Mouse (Mus musculus) kidney, postnatal 0 days (tissue): ENCODE results near the gene Gdpd1. TPM values are rescaled to one million over a fixed set of nuclear protein-coding genes. Genes with fewer than 3 reads are reported as not detected.
A peak's percentile ranks its signal among the peaks of the same experiment; 100 is the strongest.

ENCODE experiments used
- ATAC-seq: fragments of 200-750 bp; cut with Nextera tagmentation; replicated peaks from 2 replicates; pipeline ENCODE4 v1.8.0; 2017; ENCODE audit warnings: low read depth, moderate number of reproducible peaks, moderate TSS enrichment, moderate library complexity; ENCODE audit not compliant: low FRiP score
- DNase-seq: peaks from one replicate; pipeline ENCODE4 v3.0.0-alpha.2; 2016; ENCODE audit warnings: low spot score
- H3K27ac ChIP-seq: fragments of 300-500 bp; sonication (generic); 2 replicates; pipeline ENCODE4 v1.5.1; 2014; ENCODE audit warnings: mild to moderate bottlenecking
- H3K27me3 ChIP-seq: fragments of 300-500 bp; sonication (generic); 2 replicates; pipeline ENCODE4 v1.6.1; 2014; ENCODE audit warnings: low read length, mixed read lengths; ENCODE audit not compliant: insufficient read depth
- H3K36me3 ChIP-seq: fragments of 300-500 bp; sonication (generic); 2 replicates; pipeline ENCODE4 v1.6.1; 2014; ENCODE audit warnings: low read length, mixed read lengths; ENCODE audit not compliant: insufficient read depth
- H3K4me1 ChIP-seq: fragments of 300-500 bp; sonication (generic); replicated peaks from 2 replicates; pipeline ENCODE4 v1.6.1; 2014; ENCODE audit warnings: antibody characterized with exemption, low read length, mixed read lengths; ENCODE audit not compliant: insufficient read depth
- H3K4me2 ChIP-seq: fragments of 300-500 bp; sonication (generic); 2 replicates; pipeline ENCODE4 v1.6.1; 2014; ENCODE audit warnings: mild to moderate bottlenecking, low read length, moderate library complexity, mixed read lengths
- H3K4me3 ChIP-seq: fragments of 300-500 bp; sonication (generic); replicated peaks from 2 replicates; pipeline ENCODE4 v1.5.1; 2014; ENCODE audit warnings: low read depth, low read length
- H3K9ac ChIP-seq: fragments of 300-500 bp; sonication (generic); 2 replicates; pipeline ENCODE4 v1.6.1; 2014; ENCODE audit warnings: low read depth, low read length
- H3K9me3 ChIP-seq: fragments of 300-500 bp; sonication (generic); replicated peaks from 2 replicates; pipeline ENCODE4 v1.6.1; 2016; ENCODE audit warnings: low read length, inconsistent platforms, mixed read lengths
- CTCF ChIP-seq: IDR thresholded peaks from 2 replicates; pipeline ENCODE4 v1.5.1; 2016; ENCODE audit warnings: antibody characterized with exemption, low read depth, mild to moderate bottlenecking, moderate library complexity
- WGBS: fragments of 180-500 bp; shearing (Covaris S2); extraction: QIAGEN DNeasy Blood & Tissue Kit; methylation state at CpG from one replicate; pipeline ENCODE4 v1.1.7; 2014; 5-methylcytosine and 5-hydroxymethylcytosine counted together
- polyA plus RNA-seq: library from polyadenylated mRNA; unstranded; fragments of >200 nt; fragmentation: Nextera tagmentation; extraction: Ambion mirVana; gene quantifications from 2 replicates; pipeline ENCODE4 v1.2.1, GENCODE M21; 2015

Gene Gdpd1
- polyA plus RNA-seq, 1 experiment from 2014 or later, result 22.3 TPM

- no peaks in the 10 kb centered on the region for H3K9me3 ChIP-seq
- peak within 1 kb of the TSS; percentile 79 for H3K4me2 ChIP-seq
- peak within 1 kb of the TSS; percentile 88 for H3K9ac ChIP-seq
- DNase-seq (no peak), ATAC-seq (no peak)
- H3K27me3 ChIP-seq, result no peaks in the 10 kb centered on the region
- peak within 1 kb of the TSS; percentile 90 for H3K4me3 ChIP-seq
- peak within 1 kb of the TSS; percentile 96 for H3K27ac ChIP-seq
- 0 out of 2 replicates have a peak, but pooled peaks cover 6% of the 10 kb centered on the region for H3K4me1 ChIP-seq
- peaks cover 8% of the 10 kb centered on the region; the same call in 1 of the 2 replicates for H3K36me3 ChIP-seq
- TF ChIP-seq CTCF, result no peak
- 0% methylated on average over 14 of the region's 14 CpGs for WGBS
Measured at GRCm38 (mm10) chr11:87108409-87108754, 34.5 kb upstream of the Gdpd1 start, which contains the start of gene Prr11. Gene Prr11, minus strand, starts transcription at chr11:87108708.

- Histone ChIP-seq H3K9me3 (no peaks in the 10 kb centered on the region), H3K27me3 (no peaks in the 10 kb centered on the region), H3K27ac (no peak overlapping the region), H3K4me2 (peak overlapping the region; percentile 92), H3K4me1 (peaks cover 15% of the 10 kb centered on the region; the same call in 1 of the 2 replicates), H3K36me3 (peaks cover 16% of the 10 kb centered on the region; the same call in 1 of the 2 replicates), H3K9ac (peak overlapping the region; percentile 91; the same call in 1 of the 2 replicates), H3K4me3 (peak overlapping the region; percentile 95)
- no peak for DNase-seq
- TF ChIP-seq CTCF, result no peak
- ATAC-seq, result no peak
- 51% methylated on average over 2 of the region's 2 CpGs for WGBS
Measured at GRCm38 (mm10) chr11:87087142-87087541, 13.3 kb upstream of the Gdpd1 start.

GRCm38 (mm10) chr11:87086290-87086984 lies 12.6 kb upstream of the Gdpd1 start, which contains the start of gene Smg8:
Gene Smg8, minus strand, starts transcription at chr11:87086774.
- ATAC-seq, result peak; percentile 85
- no peak for TF ChIP-seq CTCF
- WGBS, result under 1% methylated on average over 43 of the region's 43 CpGs
- Histone ChIP-seq H3K9ac (peak within 1 kb of the TSS; percentile 91), H3K4me2 (peak within 1 kb of the TSS; percentile 92), H3K27ac (peak within 1 kb of the TSS; percentile 58), H3K4me3 (peak within 1 kb of the TSS; percentile 95), H3K9me3 (no peaks in the 10 kb centered on the region), H3K27me3 (no peaks in the 10 kb centered on the region), H3K4me1 (peaks cover 15% of the 10 kb centered on the region; the same call in 1 of the 2 replicates), H3K36me3 (peaks cover 17% of the 10 kb centered on the region; the same call in 1 of the 2 replicates)
- DNase-seq, result peak; percentile 97

GRCm38 (mm10) chr11:87085461-87085860 lies 11.6 kb upstream of the Gdpd1 start:
- no peak for DNase-seq
- Histone ChIP-seq H3K4me1 (peaks cover 15% of the 10 kb centered on the region; the same call in 1 of the 2 replicates), H3K9ac (no peak overlapping the region; the same call in 1 of the 2 replicates), H3K9me3 (no peaks in the 10 kb centered on the region), H3K4me3 (peak overlapping the region; percentile 95), H3K27me3 (no peaks in the 10 kb centered on the region), H3K36me3 (peaks cover 16% of the 10 kb centered on the region; the same call in 1 of the 2 replicates), H3K27ac (no peak overlapping the region), H3K4me2 (peak overlapping the region; percentile 92)
- TF ChIP-seq CTCF, result no peak
- 88% methylated on average over 13 of the region's 13 CpGs for WGBS
- ATAC-seq, result no peak

- no peak for TF ChIP-seq CTCF
- ATAC-seq (no peak), DNase-seq (no peak)
- peaks cover 15% of the 10 kb centered on the region; the same call in 1 of the 2 replicates for H3K4me1 ChIP-seq
- H3K27me3 ChIP-seq, result no peaks in the 10 kb centered on the region
- H3K36me3 ChIP-seq, result peaks cover 29% of the 10 kb centered on the region; the same call in 1 of the 2 replicates
- H3K9ac ChIP-seq, result no peak overlapping the region
- WGBS, result 66% methylated on average over 1 of the region's 1 CpGs
- H3K27ac ChIP-seq, result no peak overlapping the region
- H3K4me3 ChIP-seq, result no peak overlapping the region
- no peaks in the 10 kb centered on the region for H3K9me3 ChIP-seq
- H3K4me2 ChIP-seq, result no peak overlapping the region
Measured at GRCm38 (mm10) chr11:87083712-87084111, 9.8 kb upstream of the Gdpd1 start.

- Histone ChIP-seq H3K9me3 (no peaks in the 10 kb centered on the region), H3K27me3 (no peaks in the 10 kb centered on the region), H3K4me1 (no peaks in the 10 kb centered on the region; the same call in 1 of the 2 replicates), H3K36me3 (peaks cover 8% of the 10 kb centered on the region), H3K9ac (peak overlapping the region; percentile 54), H3K4me2 (peak overlapping the region; percentile 91), H3K4me3 (peak overlapping the region; percentile 56), H3K27ac (peak overlapping the region; percentile 33; the same call in 1 of the 2 replicates)
- 2% methylated on average over 24 of the region's 24 CpGs for WGBS
- TF ChIP-seq CTCF, result peak; percentile 57
- peak; percentile 29; the same call in 1 of the 2 replicates for ATAC-seq
- DNase-seq, result peak; percentile 86
Measured at GRCm38 (mm10) chr11:87073343-87073865, 458 bp downstream of the Gdpd1 start.
